Mouse (Mus musculus) lung, embryonic 16.5 days (tissue): Measurements from ENCODE around the gene 2700049A03Rik. TPM values are rescaled to one million over a fixed set of nuclear protein-coding genes. Genes with fewer than 3 reads are reported as not detected.

Experiments
- ATAC-seq: fragments of 200-750 bp; cut with Nextera tagmentation; 2 replicates; pipeline ENCODE4 v1.8.0; 2017; ENCODE audit warnings: low read depth, mild to moderate bottlenecking, moderate library complexity
- H3K27ac ChIP-seq: fragments of 300-500 bp; sonication (generic); 2 replicates; pipeline ENCODE4 v1.5.1; 2014; ENCODE audit warnings: mild to moderate bottlenecking, control low read depth, low read length
- H3K27me3 ChIP-seq: fragments of 300-500 bp; sonication (generic); 2 replicates; pipeline ENCODE4 v1.6.1; 2014; ENCODE audit warnings: low read depth, low read length, mixed read lengths; ENCODE audit not compliant: control insufficient read depth, insufficient read depth
- H3K36me3 ChIP-seq: fragments of 300-500 bp; sonication (generic); 2 replicates; pipeline ENCODE4 v1.6.1; 2014; ENCODE audit warnings: low read length; ENCODE audit not compliant: control insufficient read depth, insufficient read depth
- H3K4me1 ChIP-seq: fragments of 300-500 bp; sonication (generic); replicated peaks from 2 replicates; pipeline ENCODE4 v1.6.1; 2014; ENCODE audit warnings: low read length, mixed read lengths; ENCODE audit not compliant: control insufficient read depth, insufficient read depth
- H3K4me2 ChIP-seq: fragments of 300-500 bp; sonication (generic); 2 replicates; pipeline ENCODE4 v1.6.1; 2014; ENCODE audit warnings: low read depth, low read length, control low read depth
- H3K4me3 ChIP-seq: fragments of 300-500 bp; sonication (generic); 2 replicates; pipeline ENCODE4 v1.5.1; 2014; ENCODE audit warnings: mild to moderate bottlenecking, low read length, control low read depth
- H3K9ac ChIP-seq: fragments of 300-500 bp; sonication (generic); 2 replicates; pipeline ENCODE4 v1.6.1; 2014; ENCODE audit warnings: low read length, control low read depth
- H3K9me3 ChIP-seq: fragments of 300-500 bp; sonication (generic); 2 replicates; pipeline ENCODE4 v1.6.1; 2016; ENCODE audit warnings: low read length; ENCODE audit not compliant: control insufficient read depth
- WGBS: fragments of 180-500 bp; shearing (Covaris S2); extraction: QIAGEN DNeasy Blood & Tissue Kit; methylation state at CpG from one replicate; pipeline ENCODE4 v1.1.7; 2014; 5-methylcytosine and 5-hydroxymethylcytosine counted together
- polyA plus RNA-seq: library from polyadenylated mRNA; unstranded; fragments of >200 nt; fragmentation: Nextera tagmentation; extraction: Ambion mirVana; gene quantifications from 2 replicates; pipeline ENCODE4 v1.2.1, GENCODE M21; 2015

2700049A03Rik gene
- polyA plus RNA-seq, 1 experiment from 2014 or later, result 15.5 TPM

DNA sequence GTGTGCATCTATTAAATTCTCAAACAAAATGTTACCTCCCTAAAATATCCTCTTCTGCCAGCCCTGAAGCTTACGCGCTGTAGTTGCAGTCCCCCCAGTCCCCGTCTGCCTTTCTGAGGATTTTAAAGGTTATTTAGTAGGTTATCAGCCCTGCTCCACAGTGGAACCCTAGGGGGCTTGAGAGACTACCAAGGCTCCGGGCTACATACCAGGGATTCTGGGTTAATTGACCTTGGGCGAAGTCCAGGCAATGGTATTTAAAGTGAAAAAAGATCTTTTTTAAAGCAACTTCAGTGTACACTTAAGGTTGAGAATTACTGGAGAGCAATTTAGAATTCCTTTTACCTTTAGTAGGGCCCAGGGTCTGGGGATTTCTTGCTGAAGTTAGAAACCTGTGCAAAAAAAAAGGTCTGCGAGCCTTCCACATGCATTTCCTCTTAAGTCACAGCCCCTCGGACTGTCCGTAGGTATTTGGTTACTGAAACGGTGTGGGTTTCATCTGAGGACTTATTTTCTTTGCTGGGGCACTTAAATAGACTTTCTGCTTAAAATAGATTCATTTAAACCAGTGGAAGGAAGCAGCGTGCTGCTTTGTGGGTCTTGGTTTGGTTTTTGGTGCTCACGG lies 108.2 kb downstream of the 2700049A03Rik start:
- Histone ChIP-seq H3K4me3 (no peak overlapping the region), H3K4me1 (0 out of 2 replicates have a peak, but pooled peaks cover 4% of the 10 kb centered on the region), H3K9ac (no peak overlapping the region), H3K27me3 (no peaks in the 10 kb centered on the region), H3K36me3 (peaks cover 25% of the 10 kb centered on the region), H3K27ac (peak overlapping the region; percentile 45), H3K9me3 (peaks cover 14% of the 10 kb centered on the region), H3K4me2 (no peak overlapping the region)
- peak; percentile 44; the same call in 1 of the 2 replicates for ATAC-seq
- WGBS, result 73% methylated on average over 11 of the region's 11 CpGs

GRCm38 (mm10) chr12:71247191-71247590 lies 110.5 kb downstream of the 2700049A03Rik start:
- no peak overlapping the region for H3K4me3 ChIP-seq
- H3K9me3 ChIP-seq, result peaks cover 8% of the 10 kb centered on the region
- no peak for ATAC-seq
- no peak overlapping the region for H3K27ac ChIP-seq
- H3K36me3 ChIP-seq, result peaks cover 22% of the 10 kb centered on the region
- 64% methylated on average over 8 of the region's 8 CpGs for WGBS
- no peaks in the 10 kb centered on the region for H3K27me3 ChIP-seq
- no peak overlapping the region for H3K4me2 ChIP-seq
- no peak overlapping the region for H3K9ac ChIP-seq
- H3K4me1 ChIP-seq, result 0 out of 2 replicates have a peak, but pooled peaks cover 4% of the 10 kb centered on the region

- Histone ChIP-seq H3K9ac (no peak overlapping the region), H3K27ac (no peak overlapping the region; the same call in 1 of the 2 replicates), H3K36me3 (peaks cover 3% of the 10 kb centered on the region), H3K4me2 (peak overlapping the region; percentile 16; the same call in 1 of the 2 replicates), H3K4me3 (no peak overlapping the region), H3K9me3 (no peaks in the 10 kb centered on the region), H3K4me1 (0 out of 2 replicates have a peak, but pooled peaks cover 4% of the 10 kb centered on the region), H3K27me3 (no peaks in the 10 kb centered on the region)
- ATAC-seq, result peak; percentile 55; the same call in 1 of the 2 replicates
- WGBS, result 31% methylated on average over 9 of the region's 9 CpGs
Measured at GRCm38 (mm10) chr12:71249348-71249747, 112.7 kb downstream of the 2700049A03Rik start.

- 39% methylated on average over 11 of the region's 11 CpGs for whole genome bisulfite sequencing
Measured at GRCm38 (mm10) chr12:71252509-71253167, 116.0 kb downstream of the 2700049A03Rik start.

GRCm38 (mm10) chr12:71254779-71255178 lies 118.1 kb downstream of the 2700049A03Rik start:
- no peaks in the 10 kb centered on the region for H3K27me3 ChIP-seq
- H3K4me3 ChIP-seq, result no peak overlapping the region
- H3K9ac ChIP-seq, result no peak overlapping the region
- 70% methylated on average over 7 of the region's 7 CpGs for WGBS
- H3K27ac ChIP-seq, result no peak overlapping the region
- no peaks in the 10 kb centered on the region for H3K9me3 ChIP-seq
- ATAC-seq, result no peak
- no peak overlapping the region for H3K4me2 ChIP-seq
- H3K4me1 ChIP-seq, result peaks cover 4% of the 10 kb centered on the region; the same call in 1 of the 2 replicates
- no peaks in the 10 kb centered on the region for H3K36me3 ChIP-seq

More at GRCm38 (mm10) chr12:71252509-71253167, 116.0 kb downstream of the 2700049A03Rik start:
- H3K4me1 ChIP-seq, result 0 out of 2 replicates have a peak, but pooled peaks cover 4% of the 10 kb centered on the region
- no peak overlapping the region for H3K27ac ChIP-seq
- no peaks in the 10 kb centered on the region for H3K36me3 ChIP-seq
- H3K4me2 ChIP-seq, result no peak overlapping the region
- H3K9me3 ChIP-seq, result no peaks in the 10 kb centered on the region
- no peak overlapping the region for H3K9ac ChIP-seq
- no peak overlapping the region for H3K4me3 ChIP-seq
- ATAC-seq, result no peak
- H3K27me3 ChIP-seq, result no peaks in the 10 kb centered on the region

DNA sequence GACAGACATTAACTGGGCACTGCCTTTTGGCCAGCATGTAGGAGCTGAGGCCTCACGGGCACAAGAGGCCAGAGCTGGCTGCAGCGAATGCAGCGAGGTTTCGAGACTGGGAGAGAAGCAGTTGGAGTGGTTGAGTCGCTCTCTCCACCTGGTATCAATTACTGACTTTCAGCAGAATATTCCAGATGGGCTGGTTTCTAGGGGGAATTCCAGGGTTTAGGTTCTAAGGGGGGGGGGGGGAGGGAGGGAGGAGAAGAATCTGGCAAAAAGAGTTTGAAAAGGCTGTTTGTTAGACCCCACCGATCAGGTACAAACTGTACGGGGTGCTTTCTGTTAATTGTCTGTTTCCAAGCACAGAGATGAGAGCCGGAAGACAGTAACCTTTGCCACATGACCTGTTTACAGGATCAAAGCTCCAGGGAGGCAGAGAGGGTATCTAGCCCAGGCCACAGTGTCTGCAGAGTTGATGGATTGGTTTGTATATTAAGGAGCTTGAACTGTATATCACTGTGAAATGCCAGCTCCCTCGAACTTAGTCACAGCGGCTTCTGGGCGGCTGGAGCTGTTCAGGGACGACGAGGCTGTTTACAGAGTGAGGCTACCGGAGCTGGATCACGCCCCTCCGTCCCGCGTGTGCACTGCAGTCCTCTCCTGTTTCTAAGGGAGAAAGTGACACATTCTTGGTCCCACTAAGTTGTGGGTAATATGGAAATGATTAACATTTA lies 121.7 kb downstream of the 2700049A03Rik start:
- Histone ChIP-seq H3K4me2 (peak overlapping the region; percentile 30), H3K4me3 (no peak overlapping the region)
- ATAC-seq, result peak; percentile 71

DNA sequence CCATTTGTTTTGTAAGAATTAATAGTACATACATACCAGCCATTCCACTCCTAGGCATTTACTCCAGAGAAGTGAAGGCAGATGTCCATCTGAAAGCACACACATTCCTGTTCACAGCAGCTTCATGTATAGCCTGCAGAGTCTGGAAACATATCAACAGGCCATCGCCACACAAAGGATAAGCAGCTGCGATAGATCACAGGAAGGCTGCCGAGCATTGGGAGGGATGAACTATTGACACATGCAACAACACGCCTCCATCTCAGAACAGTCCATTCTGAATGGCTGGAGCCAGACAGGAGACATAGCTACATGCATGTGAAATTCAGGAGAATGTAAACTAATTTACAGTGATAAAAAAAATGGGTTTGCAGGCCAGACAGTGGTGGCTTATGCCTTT lies 127.6 kb downstream of the 2700049A03Rik start:
- peak; percentile 65; the same call in 1 of the 2 replicates for ATAC-seq
- Histone ChIP-seq H3K9me3 (peaks cover 4% of the 10 kb centered on the region; the same call in 1 of the 2 replicates), H3K4me1 (no peaks in the 10 kb centered on the region), H3K4me2 (no peak overlapping the region), H3K27me3 (no peaks in the 10 kb centered on the region), H3K4me3 (no peak overlapping the region), H3K36me3 (no peaks in the 10 kb centered on the region), H3K9ac (no peak overlapping the region), H3K27ac (no peak overlapping the region)
- 59% methylated on average over 4 of the region's 4 CpGs for WGBS

More for the DNA sequence above, 121.7 kb downstream of the 2700049A03Rik start:
- WGBS, result 13% methylated on average over 18 of the region's 18 CpGs
- Histone ChIP-seq H3K9ac (no peak overlapping the region), H3K27ac (peak overlapping the region; percentile 15; the same call in 1 of the 2 replicates), H3K4me1 (peaks cover 4% of the 10 kb centered on the region; the same call in 1 of the 2 replicates), H3K9me3 (peaks cover 4% of the 10 kb centered on the region; the same call in 1 of the 2 replicates), H3K36me3 (no peaks in the 10 kb centered on the region), H3K27me3 (no peaks in the 10 kb centered on the region)

- no peaks in the 10 kb centered on the region for H3K4me1 ChIP-seq
Measured at GRCm38 (mm10) chr12:71269367-71269766, 132.7 kb downstream of the 2700049A03Rik start.

GRCm38 (mm10) chr12:71271131-71271530 lies 134.5 kb downstream of the 2700049A03Rik start:
- no peaks in the 10 kb centered on the region for H3K9me3 ChIP-seq
- no peak for ATAC-seq

More at GRCm38 (mm10) chr12:71269367-71269766, 132.7 kb downstream of the 2700049A03Rik start:
- H3K9me3 ChIP-seq, result no peaks in the 10 kb centered on the region
- no peak overlapping the region for H3K27ac ChIP-seq
- WGBS, result 90% methylated on average over 7 of the region's 7 CpGs
- no peak overlapping the region for H3K4me3 ChIP-seq
- H3K4me2 ChIP-seq, result no peak overlapping the region
- no peak for ATAC-seq
- H3K27me3 ChIP-seq, result no peaks in the 10 kb centered on the region
- no peak overlapping the region for H3K9ac ChIP-seq
- no peaks in the 10 kb centered on the region for H3K36me3 ChIP-seq

More at GRCm38 (mm10) chr12:71271131-71271530, 134.5 kb downstream of the 2700049A03Rik start:
- 75% methylated on average over 5 of the region's 5 CpGs for WGBS
- H3K4me1 ChIP-seq, result no peaks in the 10 kb centered on the region
- H3K4me2 ChIP-seq, result no peak overlapping the region
- H3K27ac ChIP-seq, result no peak overlapping the region
- H3K9ac ChIP-seq, result no peak overlapping the region
- no peak overlapping the region for H3K4me3 ChIP-seq
- no peaks in the 10 kb centered on the region for H3K36me3 ChIP-seq
- H3K27me3 ChIP-seq, result no peaks in the 10 kb centered on the region
